Mouse (Mus musculus) spleen, adult 2 months (tissue): ENCODE measurements around the gene 4931428F04Rik.

Source experiments
- CTCF ChIP-seq: fragments of 200-500 bp; IDR thresholded peaks from 2 replicates; pipeline ENCODE4 v1.5.1; 2011; ENCODE audit warnings: mild to moderate bottlenecking, inconsistent platforms; ENCODE audit not compliant: insufficient read depth, insufficient read length, insufficient replicate concordance; ENCODE audit errors: extremely low read depth
- POLR2A ChIP-seq: fragments of 200-500 bp; IDR thresholded peaks from 2 replicates; pipeline ENCODE4 v1.6.1; 2011; ENCODE audit warnings: low read depth, low read length, inconsistent platforms

DNA sequence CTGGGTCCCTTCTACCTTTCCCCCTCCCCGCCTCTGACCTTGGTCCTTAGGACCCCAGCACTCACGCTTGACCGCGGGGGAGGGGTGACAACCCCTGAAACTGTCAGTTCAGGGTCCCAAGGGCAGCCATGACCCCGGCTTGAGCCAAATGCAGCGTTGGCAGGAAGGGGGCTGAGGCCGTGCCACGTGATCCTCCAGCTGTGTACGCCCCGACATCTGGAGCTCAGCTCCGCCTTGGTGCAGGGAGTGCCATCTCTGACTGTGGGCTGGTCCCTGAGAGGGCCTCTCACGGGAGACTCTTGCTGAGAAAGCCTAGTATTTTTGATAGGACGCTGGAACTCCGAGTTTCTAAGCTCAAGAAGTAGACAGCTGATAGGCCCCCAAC is 34.7 kb downstream of the 4931428F04Rik start, which contains the start of gene B3gnt9:
- TF ChIP-seq CTCF, result no peak
- no peak for TF ChIP-seq POLR2A
